Mouse (Mus musculus): ENCODE results near the gene Vmn1r203.
"Not testable (repeated sequence)": the region's sequence is repeated elsewhere in the genome, so short reads cannot be mapped to it uniquely, and the experiment has no call there.

Gene Vmn1r203

DNA sequence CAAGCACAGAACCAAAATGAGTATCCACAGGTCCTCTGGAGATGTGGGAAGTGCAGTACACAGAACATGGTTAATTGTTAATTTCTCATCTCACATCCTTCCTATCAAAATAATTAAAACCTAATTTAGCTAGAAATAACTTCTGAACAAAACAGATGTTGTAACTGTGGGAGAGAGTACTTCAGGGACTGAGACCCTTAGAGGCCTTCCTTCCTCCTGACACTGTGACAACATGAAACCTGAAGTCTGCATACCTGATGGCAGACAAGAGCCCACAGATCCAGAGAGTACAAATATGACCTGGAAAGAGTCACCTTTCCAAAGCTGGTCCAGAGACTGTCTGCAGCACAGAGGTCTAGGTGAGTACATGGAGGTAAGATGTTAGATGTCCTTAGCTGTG lies at the start of gene Vmn1r203:
Gene Vmn1r203 (plus strand): TSS at position 301 of the 400 bp plus-strand sequence.
- no peak for DNase-seq (ENCODE audit: low spot score)

- no peak for DNase-seq (ENCODE audit: low spot score)
These were observed 46.3 kb upstream of the Vmn1r203 start, which contains the start of gene Vmn1r201 for GRCm38 (mm10) chr13:22471623-22472022. Gene Vmn1r201 (plus strand): TSS chr13:22471923.

DNA sequence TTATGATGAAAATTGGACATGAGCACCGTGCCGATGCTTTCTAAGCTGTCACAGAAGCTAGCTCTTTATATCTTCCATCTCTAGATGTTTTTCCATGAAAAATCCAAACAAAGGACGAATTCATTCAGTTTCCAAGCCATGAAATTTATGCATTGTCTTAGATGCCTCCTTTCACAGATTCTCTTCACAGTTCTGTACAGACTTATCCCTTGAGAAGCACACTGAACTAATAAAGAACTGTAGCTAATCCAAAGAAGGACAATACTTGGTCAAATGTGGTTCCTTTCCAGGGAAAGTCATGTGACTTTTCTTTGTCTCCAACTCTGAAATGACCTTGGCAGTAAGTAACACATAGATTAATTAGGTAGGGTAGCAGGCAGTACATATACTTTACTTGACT lies 15.5 kb upstream of the Vmn1r203 start:
- DNase-seq (ENCODE audit: low spot score), result no peak

- DNase-seq (ENCODE audit: low spot score), result no peak
These were observed 12.6 kb upstream of the Vmn1r203 start, which contains the start of gene Vmn1r202 for GRCm38 (mm10) chr13:22505281-22505680. Gene Vmn1r202 (minus strand): TSS chr13:22505381.

- not testable (repeated sequence) for DNase-seq (ENCODE audit: low spot score)
These were observed 35.0 kb downstream of the Vmn1r203 start, which contains the start of gene Vmn1r204 for GRCm38 (mm10) chr13:22552898-22553297. Gene Vmn1r204 (plus strand): TSS chr13:22553198.

DNA sequence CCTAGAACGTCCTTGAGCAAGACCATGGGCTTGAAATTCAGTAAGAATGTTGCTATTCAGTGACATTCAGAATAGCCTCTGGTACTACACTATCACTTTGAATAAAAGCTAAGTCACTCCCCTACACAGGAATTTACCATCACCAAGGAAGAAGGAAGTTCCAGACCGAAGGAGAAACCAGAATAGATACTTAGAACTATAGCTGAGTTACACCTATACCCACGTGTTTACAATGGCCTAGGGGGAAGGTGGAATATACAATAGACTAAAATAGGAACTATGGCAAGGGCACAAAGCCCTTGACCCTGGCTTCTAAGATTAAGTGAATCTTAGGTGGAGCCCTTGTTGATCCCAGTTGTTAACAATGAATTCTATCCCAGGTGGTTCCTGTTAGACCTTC lies 57.0 kb downstream of the Vmn1r203 start:
- DNase-seq (ENCODE audit: low spot score), result not testable (repeated sequence)

Measured in testis, postnatal 14 days (tissue).